Mouse (Mus musculus) CH12.LX (cell line): Measurements from ENCODE around the gene Pigf.

Source experiments
- CHD1 ChIP-seq: IDR thresholded peaks from 2 replicates; pipeline ENCODE4 v1.6.1; 2012; ENCODE audit warnings: low read depth, low read length, improper control_type of control experiment, inconsistent platforms
- CHD2 ChIP-seq: IDR thresholded peaks from 2 replicates; pipeline ENCODE4 v1.6.1; 2011; ENCODE audit warnings: low read length, improper control_type of control experiment
- CTCF ChIP-seq, 2 experiments: IDR thresholded peaks in 1 of 2; conservative IDR thresholded peaks in 1 of 2; 2 replicates each; pipeline ENCODE4 v1.5.1; 2011 to 2012; ENCODE audit warnings: low read depth in 2 of 2, low read length in 2 of 2, improper control_type of control experiment in 1 of 2, inconsistent platforms in 1 of 2, mild to moderate bottlenecking in 1 of 2, moderate library complexity in 1 of 2
- EP300 ChIP-seq: IDR thresholded peaks from 2 replicates; pipeline ENCODE4 v1.6.1; 2011; ENCODE audit warnings: low read length, improper control_type of control experiment
- IRF4 ChIP-seq: IDR thresholded peaks from 2 replicates; pipeline ENCODE4 v1.6.1; 2014; ENCODE audit warnings: low read depth, mild to moderate bottlenecking, inconsistent platforms, low read length, improper control_type of control experiment
- MAFK ChIP-seq: IDR thresholded peaks from 2 replicates; pipeline ENCODE4 v1.6.1; 2011; ENCODE audit warnings: low read length, improper control_type of control experiment; ENCODE audit not compliant: insufficient replicate concordance
- MAZ ChIP-seq: IDR thresholded peaks from 2 replicates; pipeline ENCODE4 v1.6.1; 2012; ENCODE audit warnings: low read depth, mild to moderate bottlenecking, inconsistent platforms, low read length, improper control_type of control experiment, moderate library complexity
- MXI1 ChIP-seq: IDR thresholded peaks from 2 replicates; pipeline ENCODE4 v1.6.1; 2011; ENCODE audit warnings: mild to moderate bottlenecking, low read depth, low read length, improper control_type of control experiment
- POLR2A ChIP-seq: IDR thresholded peaks from 2 replicates; pipeline ENCODE4 v1.6.1; 2011; ENCODE audit warnings: low read depth, mild to moderate bottlenecking, improper control_type of control experiment, low read length
- ZC3H11A ChIP-seq: IDR thresholded peaks from 2 replicates; pipeline ENCODE4 v1.6.1; 2012; ENCODE audit warnings: low read depth, mild to moderate bottlenecking, inconsistent platforms, low read length, improper control_type of control experiment

- TF ChIP-seq CTCF (conservative IDR thresholded peaks at IDR 0.05 in 1 of 2, IDR thresholded peaks at IDR 0.05 in 1 of 2; ENCODE audit: low read depth in 2 of 2, low read length in 2 of 2) = no peak
- TF ChIP-seq POLR2A = no peak
- TF ChIP-seq CHD1 = no peak
- no peak for TF ChIP-seq CHD2
- TF ChIP-seq EP300 = no peak
- no peak for TF ChIP-seq MAZ
- TF ChIP-seq MXI1 = no peak
- TF ChIP-seq IRF4 = no peak
- TF ChIP-seq ZC3H11A = no peak
- TF ChIP-seq MAFK = no peak
Observed at GRCm38 (mm10) chr17:86991306-86991705, 33.9 kb downstream of the Pigf start.
